Mouse (Mus musculus) forebrain, embryonic 11.5 days (tissue): ENCODE measurements around the gene Slc39a1. TPM values are rescaled to one million over a fixed set of nuclear protein-coding genes. Genes with fewer than 3 reads are reported as not detected.

Experiments used
- ATAC-seq: fragments of 200-750 bp; cut with Nextera tagmentation; replicated peaks from 2 replicates; pipeline ENCODE4 v1.8.0; 2017; ENCODE audit warnings: moderate TSS enrichment; ENCODE audit not compliant: low FRiP score
- DNase-seq: peaks from one replicate; pipeline ENCODE4 v3.0.0-alpha.2; 2017; ENCODE audit warnings: low spot score
- H3K27ac ChIP-seq: fragments of 300-500 bp; sonication (generic); 2 replicates; pipeline ENCODE4 v1.5.1; 2014; ENCODE audit warnings: low read depth, low read length
- H3K27me3 ChIP-seq: fragments of 300-500 bp; sonication (generic); 2 replicates; pipeline ENCODE4 v1.6.1; 2014; ENCODE audit warnings: mild to moderate bottlenecking, low read length, mixed read lengths; ENCODE audit not compliant: control insufficient read depth, insufficient read depth
- H3K36me3 ChIP-seq: fragments of 300-500 bp; sonication (generic); 2 replicates; pipeline ENCODE4 v1.6.1; 2014; ENCODE audit warnings: mild to moderate bottlenecking, low read length, moderate library complexity, mixed read lengths; ENCODE audit not compliant: control insufficient read depth, insufficient read depth
- H3K4me1 ChIP-seq: fragments of 300-500 bp; sonication (generic); replicated peaks from 2 replicates; pipeline ENCODE4 v1.6.1; 2014; ENCODE audit warnings: low read length, mixed read lengths; ENCODE audit not compliant: control insufficient read depth, insufficient read depth
- H3K4me2 ChIP-seq: fragments of 300-500 bp; sonication (generic); 2 replicates; pipeline ENCODE4 v1.6.1; 2014; ENCODE audit warnings: low read depth, mild to moderate bottlenecking, low read length, moderate library complexity, mixed read lengths; ENCODE audit not compliant: severe bottlenecking
- H3K4me3 ChIP-seq: fragments of 300-500 bp; sonication (generic); 2 replicates; pipeline ENCODE4 v1.5.1; 2014; ENCODE audit warnings: low read depth, low read length
- H3K9ac ChIP-seq: fragments of 300-500 bp; sonication (generic); 2 replicates; pipeline ENCODE4 v1.6.1; 2014; ENCODE audit warnings: low read length
- H3K9me3 ChIP-seq: fragments of 300-500 bp; sonication (generic); 2 replicates; pipeline ENCODE4 v1.6.1; 2016; ENCODE audit warnings: low read length, mixed read lengths; ENCODE audit not compliant: control insufficient read depth
- WGBS: fragments of 180-500 bp; shearing (Covaris S2); extraction: QIAGEN DNeasy Blood & Tissue Kit; methylation state at CpG from one replicate; pipeline ENCODE4 v1.1.7; 2014; 5-methylcytosine and 5-hydroxymethylcytosine counted together
- polyA plus RNA-seq: library from polyadenylated mRNA; unstranded; fragments of >200 nt; fragmentation: Nextera tagmentation; extraction: Ambion mirVana; gene quantifications from 2 replicates; pipeline ENCODE4 v1.2.1, GENCODE M21; 2014

The Slc39a1 gene
- polyA plus RNA-seq = 57.5 and 58.5 TPM in 2 replicates

DNA sequence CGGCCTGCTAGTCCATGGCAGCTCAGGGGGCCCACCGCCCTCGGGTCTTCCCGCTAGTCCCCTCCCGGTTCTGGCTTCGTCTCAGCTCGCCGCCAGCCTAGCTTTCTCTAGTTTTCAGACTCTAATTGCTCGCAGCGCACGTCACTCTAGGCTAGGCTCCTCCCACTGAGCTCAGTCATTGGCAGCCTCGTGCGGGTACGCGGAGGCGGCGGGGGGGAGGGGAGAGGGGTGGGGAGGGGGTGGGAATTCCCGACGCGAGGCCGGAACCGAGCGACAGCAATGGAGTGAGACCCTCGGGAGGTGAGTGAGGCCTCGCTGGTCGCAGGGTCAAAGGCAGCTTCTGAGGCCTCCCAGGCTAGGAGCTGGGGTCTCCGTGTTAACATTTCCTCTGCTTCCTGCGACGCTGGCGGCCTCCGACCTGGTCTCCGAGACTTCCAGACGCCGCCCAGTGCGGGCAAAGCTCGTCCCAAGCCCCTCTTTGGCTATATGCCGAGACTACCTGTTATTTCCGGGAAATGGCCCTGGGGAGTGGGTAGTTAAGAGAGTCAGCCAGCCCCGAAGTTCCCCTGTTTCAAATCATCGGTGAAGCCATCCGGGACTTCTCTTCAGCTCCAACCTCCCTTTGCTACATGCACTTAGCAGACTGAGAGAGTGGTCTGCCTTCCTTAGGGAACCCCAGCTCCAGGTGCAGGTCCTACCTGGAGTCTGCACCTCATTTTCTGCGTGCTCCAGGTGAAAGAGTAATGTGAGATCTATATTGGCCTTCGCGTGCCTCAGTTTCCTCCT, at the start of gene Slc39a1:
TSS of gene Slc39a1 (plus strand) at position 213 of the 786 bp plus-strand sequence.
- Histone ChIP-seq H3K4me3 (peak within 1 kb of the TSS; percentile 55), H3K4me2 (peak within 1 kb of the TSS; percentile 96), H3K9me3 (no peaks in the 10 kb centered on the region), H3K27ac (peak within 1 kb of the TSS; percentile 74), H3K4me1 (peaks cover 9% of the 10 kb centered on the region), H3K36me3 (no peaks in the 10 kb centered on the region; the same call in 1 of the 2 replicates), H3K9ac (peak within 1 kb of the TSS; percentile 75), H3K27me3 (no peaks in the 10 kb centered on the region)
- DNase-seq = peak; percentile 97
- under 1% methylated on average over 42 of the region's 44 CpGs for WGBS
- ATAC-seq = peak; percentile 94

DNA sequence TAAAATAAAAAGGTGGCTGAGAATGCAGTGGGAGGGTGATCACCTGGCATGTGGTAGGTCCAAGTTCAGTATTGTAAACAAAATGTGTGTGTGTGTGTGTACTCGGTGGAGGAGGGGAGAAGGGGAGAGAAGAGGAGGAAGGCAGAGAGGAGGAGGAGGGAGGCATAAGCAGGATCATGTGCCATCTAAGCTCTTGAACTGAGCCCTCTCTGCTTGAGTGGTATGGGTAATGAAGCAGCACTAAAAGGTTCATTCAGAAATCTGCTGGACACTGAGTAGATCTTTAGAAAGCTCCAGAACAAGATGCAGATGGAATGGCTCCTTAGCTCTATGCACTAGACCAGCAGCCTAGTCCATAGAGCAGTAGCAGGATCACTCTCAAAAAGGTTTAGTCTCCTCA, 45.1 kb upstream of the Slc39a1 start:
- no peak overlapping the region for H3K27ac ChIP-seq
- no peaks in the 10 kb centered on the region for H3K27me3 ChIP-seq
- H3K9ac ChIP-seq = no peak overlapping the region
- no peak overlapping the region for H3K4me2 ChIP-seq
- no peaks in the 10 kb centered on the region for H3K4me1 ChIP-seq
- WGBS = 41% methylated on average over 1 of the region's 1 CpGs
- no peaks in the 10 kb centered on the region for H3K9me3 ChIP-seq
- no peaks in the 10 kb centered on the region; the same call in 1 of the 2 replicates for H3K36me3 ChIP-seq
- ATAC-seq = 0 out of 2 replicates have a peak, but pooled peaks have one; percentile 27
- no peak for DNase-seq
- H3K4me3 ChIP-seq = no peak overlapping the region

DNA sequence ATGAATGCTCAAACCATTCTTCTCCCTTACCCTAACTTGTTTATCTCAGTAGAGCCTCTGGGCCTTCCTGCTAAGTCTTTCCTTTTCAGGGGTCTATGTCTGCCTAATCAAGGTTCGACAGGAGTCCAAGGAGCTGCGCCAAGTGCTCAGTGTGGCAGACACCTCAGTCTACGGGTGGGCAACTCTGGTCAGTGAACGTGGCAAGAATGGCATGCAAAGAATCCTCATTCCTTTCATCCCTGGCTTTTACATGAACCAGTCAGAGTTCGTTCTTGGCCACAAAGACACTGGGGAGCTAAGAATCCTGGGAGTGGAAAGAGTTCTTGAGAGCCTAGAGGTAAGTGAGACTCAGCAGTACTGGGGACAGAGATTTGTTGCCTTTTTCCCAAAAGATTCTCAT, 44.4 kb upstream of the Slc39a1 start:
- H3K9ac ChIP-seq = no peak overlapping the region
- no peaks in the 10 kb centered on the region for H3K9me3 ChIP-seq
- peaks cover 2% of the 10 kb centered on the region; the same call in 1 of the 2 replicates for H3K36me3 ChIP-seq
- H3K27me3 ChIP-seq = no peaks in the 10 kb centered on the region
- no peaks in the 10 kb centered on the region for H3K4me1 ChIP-seq
- no peak for ATAC-seq
- 73% methylated on average over 5 of the region's 5 CpGs for WGBS
- no peak overlapping the region for H3K27ac ChIP-seq
- H3K4me3 ChIP-seq = no peak overlapping the region
- no peak overlapping the region for H3K4me2 ChIP-seq
- DNase-seq = no peak

DNA sequence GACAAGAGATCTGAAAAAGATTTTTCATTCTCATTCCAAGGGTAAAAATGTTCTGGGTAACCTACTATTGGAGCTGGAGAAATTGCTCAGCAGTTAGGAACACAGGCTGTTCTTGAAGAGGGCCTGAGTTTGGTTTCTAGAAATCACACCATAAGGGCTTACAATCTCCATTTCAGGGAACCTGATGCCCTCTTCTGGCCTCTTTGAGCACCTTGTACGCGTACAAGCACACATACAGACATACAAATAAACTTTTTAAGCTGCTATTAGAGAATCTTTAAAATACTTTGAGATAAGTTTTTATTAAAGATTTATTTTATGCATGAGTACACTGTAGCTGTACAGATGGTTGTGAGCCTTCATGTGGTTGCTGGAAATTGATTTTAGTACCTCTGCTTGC, 43.4 kb upstream of the Slc39a1 start:
- H3K9ac ChIP-seq = no peak overlapping the region
- H3K27ac ChIP-seq = no peak overlapping the region
- ATAC-seq = no peak
- H3K27me3 ChIP-seq = no peaks in the 10 kb centered on the region
- WGBS = 93% methylated on average over 2 of the region's 2 CpGs
- H3K4me3 ChIP-seq = no peak overlapping the region
- peaks cover 6% of the 10 kb centered on the region; the same call in 1 of the 2 replicates for H3K36me3 ChIP-seq
- H3K9me3 ChIP-seq = no peaks in the 10 kb centered on the region
- DNase-seq = no peak
- no peaks in the 10 kb centered on the region for H3K4me1 ChIP-seq
- H3K4me2 ChIP-seq = no peak overlapping the region

DNA sequence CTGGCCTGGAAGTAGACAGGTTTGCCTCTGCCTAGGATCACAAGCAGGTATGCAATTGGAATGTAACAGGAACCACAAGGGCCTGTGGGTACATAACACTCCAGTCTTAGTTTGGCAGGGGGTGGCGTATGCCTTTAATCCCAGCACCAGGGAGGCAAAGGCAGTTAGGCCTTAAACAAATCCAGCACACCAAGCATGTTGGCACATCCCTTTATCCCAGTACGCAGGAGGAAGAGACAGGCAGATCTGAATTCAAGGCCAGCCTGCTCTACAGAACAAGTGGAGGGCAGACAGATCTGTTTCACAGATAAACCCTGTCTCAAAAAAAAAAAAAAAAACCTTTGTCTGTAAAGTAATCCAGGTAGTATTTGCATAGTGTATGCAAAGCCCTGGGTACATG, 39.3 kb upstream of the Slc39a1 start:
- no peaks in the 10 kb centered on the region for H3K9me3 ChIP-seq
- no peak overlapping the region for H3K4me2 ChIP-seq
- WGBS = 95% methylated on average over 2 of the region's 2 CpGs
- H3K9ac ChIP-seq = no peak overlapping the region
- ATAC-seq (no peak), DNase-seq (no peak)
- H3K4me3 ChIP-seq = no peak overlapping the region
- peaks cover 6% of the 10 kb centered on the region; the same call in 1 of the 2 replicates for H3K36me3 ChIP-seq
- no peak overlapping the region for H3K27ac ChIP-seq
- no peaks in the 10 kb centered on the region for H3K27me3 ChIP-seq
- H3K4me1 ChIP-seq = peaks cover 7% of the 10 kb centered on the region; the same call in 1 of the 2 replicates

DNA sequence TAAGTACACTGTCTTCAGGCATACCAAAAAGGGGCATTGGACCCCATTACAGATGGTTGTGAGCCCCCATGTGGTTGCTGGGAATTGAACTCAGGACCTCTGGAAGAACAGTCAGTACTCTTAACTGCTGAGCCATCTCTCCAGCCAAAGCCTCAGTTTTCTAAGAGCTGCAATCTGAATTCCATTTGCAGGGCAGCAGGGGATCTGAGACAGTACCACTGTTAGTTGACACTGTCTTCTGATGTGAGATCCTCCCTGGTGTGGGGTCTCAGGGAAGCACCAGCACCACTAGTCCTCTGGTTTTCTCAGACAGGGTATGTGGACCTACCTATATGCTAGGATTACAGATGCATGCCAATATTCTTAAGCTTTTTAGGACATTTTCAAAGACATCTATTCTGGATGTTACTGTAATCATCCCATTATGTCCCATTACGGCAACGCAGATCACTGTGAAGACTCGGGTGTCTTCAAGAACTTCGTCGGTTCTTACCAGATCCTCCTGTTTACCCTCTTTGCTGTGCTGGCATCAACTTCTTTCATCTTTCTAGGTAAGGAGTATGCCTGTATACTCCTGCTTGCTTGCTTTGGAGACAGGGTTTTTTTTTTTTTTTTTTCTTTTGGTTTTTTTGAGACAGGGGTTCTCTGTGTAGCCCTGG, 37.9 kb upstream of the Slc39a1 start:
- Histone ChIP-seq H3K4me2 (no peak overlapping the region), H3K36me3 (peaks cover 6% of the 10 kb centered on the region; the same call in 1 of the 2 replicates), H3K4me3 (no peak overlapping the region), H3K27me3 (no peaks in the 10 kb centered on the region), H3K27ac (no peak overlapping the region), H3K9ac (no peak overlapping the region), H3K4me1 (peaks cover 7% of the 10 kb centered on the region; the same call in 1 of the 2 replicates), H3K9me3 (no peaks in the 10 kb centered on the region)
- WGBS = 97% methylated on average over 5 of the region's 5 CpGs
- no peak for DNase-seq
- no peak for ATAC-seq

DNA sequence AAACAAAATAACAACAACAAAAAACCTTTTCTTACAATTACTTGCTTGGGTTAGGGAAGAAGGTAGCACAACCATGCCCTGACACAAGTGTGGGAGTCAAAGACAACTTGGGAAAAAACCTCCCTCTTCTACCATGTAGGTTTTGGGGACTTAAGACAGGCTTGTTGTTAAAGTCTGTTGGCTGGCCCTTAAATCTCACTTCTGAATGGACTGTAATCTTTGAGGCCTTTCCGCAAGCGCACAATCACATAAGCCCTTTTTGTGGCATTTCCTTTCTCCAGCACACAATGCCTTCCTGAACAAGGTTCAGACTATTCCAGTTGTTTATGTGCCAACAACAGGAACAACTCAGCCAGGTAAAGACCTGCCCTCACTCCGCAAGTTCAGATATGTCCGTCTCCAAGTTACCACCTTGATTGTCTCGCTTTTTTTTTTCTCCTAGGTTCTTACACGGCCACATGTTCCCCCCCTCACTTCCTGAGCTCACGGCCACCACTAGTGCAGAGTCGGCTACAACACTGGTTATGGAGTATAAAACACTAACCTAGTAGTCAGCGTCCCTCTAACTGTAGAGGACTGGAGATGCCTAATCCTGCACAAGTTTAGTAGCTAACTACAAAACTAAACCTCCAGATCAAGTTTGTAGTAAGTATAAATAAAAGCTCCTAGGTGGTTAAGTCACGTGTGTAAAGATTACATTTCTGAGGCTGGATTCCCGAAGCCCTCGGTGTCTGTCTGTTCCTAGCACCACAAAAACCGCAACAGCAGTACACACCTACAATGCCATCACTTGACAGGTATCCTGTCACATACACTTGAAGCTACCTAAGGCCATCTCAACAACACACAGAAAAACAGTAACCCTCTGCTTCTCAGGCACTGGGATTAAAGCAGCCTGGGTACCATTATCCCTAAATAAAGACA, 36.2 kb upstream of the Slc39a1 start:
- WGBS = 86% methylated on average over 13 of the region's 13 CpGs
- Histone ChIP-seq H3K4me1 (peaks cover 7% of the 10 kb centered on the region; the same call in 1 of the 2 replicates), H3K27ac (no peak overlapping the region), H3K4me2 (peak overlapping the region; percentile 89), H3K36me3 (peaks cover 6% of the 10 kb centered on the region; the same call in 1 of the 2 replicates), H3K27me3 (no peaks in the 10 kb centered on the region), H3K9ac (no peak overlapping the region), H3K9me3 (no peaks in the 10 kb centered on the region), H3K4me3 (peak overlapping the region; percentile 57)
- DNase-seq (no peak), ATAC-seq (no peak)

DNA sequence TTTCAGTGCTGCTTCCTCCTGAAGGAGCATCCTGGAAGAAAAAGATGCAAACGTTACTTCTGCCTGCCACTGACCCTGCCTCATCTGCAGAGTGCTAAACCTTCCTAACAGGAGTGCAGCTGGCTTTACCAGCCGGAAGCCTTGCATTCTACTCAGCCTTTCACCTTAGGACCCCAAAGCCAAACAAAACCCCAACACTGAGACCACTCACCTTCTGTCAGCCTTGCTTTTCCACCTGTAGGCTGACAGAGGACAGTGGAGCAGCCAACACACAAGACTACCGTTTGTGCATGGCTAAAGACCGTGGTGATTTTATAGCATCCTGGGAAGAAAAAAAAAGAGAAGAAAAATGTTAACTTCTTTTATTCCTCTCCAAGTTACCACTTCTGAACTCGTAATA, 35.2 kb upstream of the Slc39a1 start:
- H3K9ac ChIP-seq = peak overlapping the region; percentile 68
- ATAC-seq = no peak
- peaks cover 7% of the 10 kb centered on the region; the same call in 1 of the 2 replicates for H3K4me1 ChIP-seq
- H3K4me3 ChIP-seq = peak overlapping the region; percentile 57
- peak overlapping the region; percentile 89 for H3K4me2 ChIP-seq
- no peaks in the 10 kb centered on the region for H3K9me3 ChIP-seq
- DNase-seq = no peak
- no peaks in the 10 kb centered on the region for H3K27me3 ChIP-seq
- H3K27ac ChIP-seq = no peak overlapping the region
- WGBS = 16% methylated on average over 5 of the region's 5 CpGs
- peaks cover 6% of the 10 kb centered on the region; the same call in 1 of the 2 replicates for H3K36me3 ChIP-seq
